Mouse (Mus musculus): ENCODE measurements at regions not wholly inside any gene's neighbourhood (a gene's known extent, or its start where the extent isn't known, plus 50 kb on each side); places are given as distances from the start of the nearest gene placed in this dataset.
A peak's percentile ranks its signal among the peaks of the same experiment; 100 is the strongest.

GRCm38 (mm10) chr9:73319704-73320307, 206.6 kb downstream of the Rsl24d1 start:
- ATAC-seq (replicated peaks; ENCODE audit: poor library complexity) = no peak

- ATAC-seq (replicated peaks; ENCODE audit: poor library complexity) = no peak
These were observed 217.8 kb downstream of the Rsl24d1 start for GRCm38 (mm10) chr9:73331066-73331465.

GRCm38 (mm10) chr9:73336039-73336438, 222.8 kb downstream of the Rsl24d1 start:
- ATAC-seq (replicated peaks; ENCODE audit: poor library complexity) = no peak

GRCm38 (mm10) chr9:73337045-73337740, 224.0 kb downstream of the Rsl24d1 start:
- ATAC-seq (replicated peaks; ENCODE audit: poor library complexity) = no peak

- ATAC-seq (replicated peaks; ENCODE audit: poor library complexity) = no peak
These were observed 242.7 kb downstream of the Rsl24d1 start for GRCm38 (mm10) chr9:73355876-73356275.

GRCm38 (mm10) chr9:73358968-73359367, 245.7 kb downstream of the Rsl24d1 start:
- no peak for ATAC-seq (replicated peaks; ENCODE audit: poor library complexity)

GRCm38 (mm10) chr9:73380768-73381167, 267.5 kb downstream of the Rsl24d1 start:
- ATAC-seq (replicated peaks; ENCODE audit: poor library complexity) = peak; percentile 97

GRCm38 (mm10) chr9:73392036-73392435, 278.8 kb downstream of the Rsl24d1 start:
- ATAC-seq (replicated peaks; ENCODE audit: poor library complexity) = no peak

GRCm38 (mm10) chr9:73413367-73413930, 300.2 kb downstream of the Rsl24d1 start:
- no peak for ATAC-seq (replicated peaks; ENCODE audit: poor library complexity)

- peak; percentile 68 for ATAC-seq (replicated peaks; ENCODE audit: poor library complexity)
These were observed 303.0 kb downstream of the Rsl24d1 start for GRCm38 (mm10) chr9:73416084-73416777.
